Mouse (Mus musculus): Measurements from ENCODE around the gene Fyttd1. TPM values are rescaled to one million over a fixed set of nuclear protein-coding genes. Genes with fewer than 3 reads are reported as not detected.

The Fyttd1 gene
- polyA plus RNA-seq, 1 experiment from 2014 or later: 115 TPM

GRCm38 (mm10) chr16:32954304-32954703 is 77.0 kb downstream of the Fyttd1 start:
- no peaks in the 10 kb centered on the region for H3K4me1 ChIP-seq
- whole genome bisulfite sequencing: 59% methylated on average over 6 of the region's 6 CpGs
- H3K27ac ChIP-seq: no peak overlapping the region

DNA sequence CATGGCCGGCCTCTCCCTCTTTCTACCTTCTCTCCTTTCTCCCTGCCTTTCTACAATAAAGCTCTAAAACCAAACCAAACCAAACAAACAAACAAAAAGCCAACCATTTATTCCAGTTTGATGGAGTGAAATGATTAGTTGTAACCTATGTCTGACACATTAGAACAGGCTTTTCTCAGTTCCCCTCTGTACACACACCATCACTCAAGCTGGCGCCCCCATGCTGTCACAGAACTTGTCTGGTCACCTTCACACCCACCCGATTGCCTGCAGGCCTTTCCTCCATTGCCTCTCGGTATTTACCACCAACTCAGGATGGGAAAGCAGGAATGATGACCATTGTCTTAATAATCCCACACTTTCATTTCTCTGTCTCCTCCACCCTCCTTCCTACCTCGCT is 79.6 kb downstream of the Fyttd1 start:
- Histone ChIP-seq H3K9me3 (no peaks in the 10 kb centered on the region), H3K27ac (no peak overlapping the region), H3K4me2 (replicated peaks) (no peak overlapping the region), H3K36me3 (peaks cover 39% of the 10 kb centered on the region), H3K9ac (no peak overlapping the region), H3K27me3 (replicated peaks) (no peaks in the 10 kb centered on the region), H3K4me1 (no peaks in the 10 kb centered on the region), H3K4me3 (no peak overlapping the region)
- no peak for ATAC-seq (ENCODE audit: low FRiP score, low read depth)
- WGBS: 69% methylated on average over 5 of the region's 5 CpGs

More at GRCm38 (mm10) chr16:32954304-32954703, 77.0 kb downstream of the Fyttd1 start:
- no peak for ATAC-seq (ENCODE audit: low FRiP score, low read depth)
- Histone ChIP-seq H3K9me3 (no peaks in the 10 kb centered on the region), H3K9ac (no peak overlapping the region), H3K36me3 (peaks cover 22% of the 10 kb centered on the region), H3K4me2 (replicated peaks) (no peak overlapping the region), H3K4me3 (no peak overlapping the region), H3K27me3 (replicated peaks) (no peaks in the 10 kb centered on the region)

Other genes with a start within 250 kb of the Fyttd1 start
- 12.5 and 12.9 TPM in 2 replicates for gene Tnk2, start 233.6 kb upstream of the Fyttd1 start, polyA plus RNA-seq (2016; fragmentation: Nextera tagmentation; extraction: Ambion mirVana)
- gene Muc4, start 141.6 kb upstream of the Fyttd1 start, polyA plus RNA-seq (2016; fragmentation: Nextera tagmentation; extraction: Ambion mirVana): 0.10 TPM in 1 of 2 replicates, not detected in the other
- not detected in 2 replicates for gene Muc20, start 80.1 kb upstream of the Fyttd1 start, polyA plus RNA-seq (2016; fragmentation: Nextera tagmentation; extraction: Ambion mirVana)
- not detected in 2 replicates for gene Smbd1, start 67.0 kb upstream of the Fyttd1 start, polyA plus RNA-seq (2016; fragmentation: Nextera tagmentation; extraction: Ambion mirVana)
- gene Rubcn, start 266 bp downstream of the Fyttd1 start, polyA plus RNA-seq (2016; fragmentation: Nextera tagmentation; extraction: Ambion mirVana): 25.3 and 28.0 TPM in 2 replicates
- gene Lrch3, start 36.6 kb downstream of the Fyttd1 start, polyA plus RNA-seq (2016; fragmentation: Nextera tagmentation; extraction: Ambion mirVana): 45.4 and 46.6 TPM in 2 replicates
- gene Iqcg, start 178.7 kb downstream of the Fyttd1 start, polyA plus RNA-seq (2016; fragmentation: Nextera tagmentation; extraction: Ambion mirVana): 3.9 and 4.5 TPM in 2 replicates
- gene Rpl35a, start 179.0 kb downstream of the Fyttd1 start, polyA plus RNA-seq (2016; fragmentation: Nextera tagmentation; extraction: Ambion mirVana): 643 and 651 TPM in 2 replicates
- 2.9 and 4.6 TPM in 2 replicates for gene Lmln, start 185.0 kb downstream of the Fyttd1 start, polyA plus RNA-seq (2016; fragmentation: Nextera tagmentation; extraction: Ambion mirVana)